Mouse (Mus musculus): ENCODE measurements at regions not wholly inside any gene's neighbourhood (a gene's known extent, or its start where the extent isn't known, plus 50 kb on each side); places are given as distances from the start of the nearest gene placed in this dataset.

GRCm38 (mm10) chr13:52014566-52014965, 168.1 kb downstream of the Gadd45g start:
- no peaks in the 10 kb centered on the region for H3K36me3 ChIP-seq (ENCODE audit: control insufficient read depth, insufficient read depth)
- peak; percentile 32; the same call in 1 of the 2 replicates for ATAC-seq
- no peak overlapping the region for H3K4me2 ChIP-seq (ENCODE audit: low read length)
- H3K4me3 ChIP-seq (replicated peaks; ENCODE audit: low read length), result no peak overlapping the region
- H3K4me1 ChIP-seq (replicated peaks; ENCODE audit: control insufficient read depth, insufficient read depth, low read length), result peaks cover 17% of the 10 kb centered on the region
- no peaks in the 10 kb centered on the region for H3K9me3 ChIP-seq (ENCODE audit: control insufficient read depth, low read length)
- peak overlapping the region; percentile 12; the same call in 1 of the 2 replicates for H3K27ac ChIP-seq (ENCODE audit: low read length)
- no peak overlapping the region for H3K9ac ChIP-seq (replicated peaks; ENCODE audit: low read depth, low read length)
- H3K27me3 ChIP-seq (replicated peaks; ENCODE audit: control insufficient read depth, insufficient read depth, low read length), result no peaks in the 10 kb centered on the region
- 44% methylated on average over 7 of the region's 7 CpGs for WGBS

GRCm38 (mm10) chr13:52015066-52015465, 168.6 kb downstream of the Gadd45g start:
- Histone ChIP-seq H3K27ac (ENCODE audit: low read length) (peak overlapping the region; percentile 54; the same call in 1 of the 2 replicates), H3K27me3 (replicated peaks; ENCODE audit: control insufficient read depth, insufficient read depth, low read length) (no peaks in the 10 kb centered on the region), H3K9ac (replicated peaks; ENCODE audit: low read depth, low read length) (no peak overlapping the region), H3K4me2 (ENCODE audit: low read length) (no peak overlapping the region), H3K9me3 (ENCODE audit: control insufficient read depth, low read length) (no peaks in the 10 kb centered on the region), H3K4me3 (replicated peaks; ENCODE audit: low read length) (no peak overlapping the region), H3K4me1 (replicated peaks; ENCODE audit: control insufficient read depth, insufficient read depth, low read length) (peaks cover 21% of the 10 kb centered on the region), H3K36me3 (ENCODE audit: control insufficient read depth, insufficient read depth) (no peaks in the 10 kb centered on the region)
- peak; percentile 66 for ATAC-seq
- WGBS, result 6% methylated on average over 4 of the region's 4 CpGs

- no peaks in the 10 kb centered on the region for H3K36me3 ChIP-seq (ENCODE audit: control insufficient read depth, insufficient read depth)
- no peak overlapping the region for H3K4me2 ChIP-seq (ENCODE audit: low read length)
- WGBS, result 11% methylated on average over 5 of the region's 5 CpGs
- H3K27me3 ChIP-seq (replicated peaks; ENCODE audit: control insufficient read depth, insufficient read depth, low read length), result no peaks in the 10 kb centered on the region
- H3K27ac ChIP-seq (ENCODE audit: low read length), result peak overlapping the region; percentile 54; the same call in 1 of the 2 replicates
- H3K9me3 ChIP-seq (ENCODE audit: control insufficient read depth, low read length), result no peaks in the 10 kb centered on the region
- 0 out of 2 replicates have a peak overlapping the region, but pooled peaks have one; percentile 6 for H3K9ac ChIP-seq (replicated peaks; ENCODE audit: low read depth, low read length)
- ATAC-seq, result 0 out of 2 replicates have a peak, but pooled peaks have one; percentile 34
- H3K4me3 ChIP-seq (replicated peaks; ENCODE audit: low read length), result no peak overlapping the region
- peaks cover 21% of the 10 kb centered on the region for H3K4me1 ChIP-seq (replicated peaks; ENCODE audit: control insufficient read depth, insufficient read depth, low read length)
These were observed 169.0 kb downstream of the Gadd45g start for GRCm38 (mm10) chr13:52015496-52015895.

GRCm38 (mm10) chr13:52017598-52018190, 171.2 kb downstream of the Gadd45g start:
- no peaks in the 10 kb centered on the region for H3K9me3 ChIP-seq (ENCODE audit: control insufficient read depth, low read length)
- no peaks in the 10 kb centered on the region for H3K27me3 ChIP-seq (replicated peaks; ENCODE audit: control insufficient read depth, insufficient read depth, low read length)
- no peak overlapping the region for H3K9ac ChIP-seq (replicated peaks; ENCODE audit: low read depth, low read length)
- 77% methylated on average over 11 of the region's 11 CpGs for WGBS
- H3K27ac ChIP-seq (ENCODE audit: low read length), result no peak overlapping the region
- H3K4me3 ChIP-seq (replicated peaks; ENCODE audit: low read length), result no peak overlapping the region
- no peak for ATAC-seq
- no peak overlapping the region for H3K4me2 ChIP-seq (ENCODE audit: low read length)
- H3K4me1 ChIP-seq (replicated peaks; ENCODE audit: control insufficient read depth, insufficient read depth, low read length), result peaks cover 24% of the 10 kb centered on the region
- no peaks in the 10 kb centered on the region for H3K36me3 ChIP-seq (ENCODE audit: control insufficient read depth, insufficient read depth)

- Histone ChIP-seq H3K4me3 (replicated peaks; ENCODE audit: low read length) (no peak overlapping the region), H3K27ac (ENCODE audit: low read length) (no peak overlapping the region), H3K36me3 (ENCODE audit: control insufficient read depth, insufficient read depth) (no peaks in the 10 kb centered on the region), H3K27me3 (replicated peaks; ENCODE audit: control insufficient read depth, insufficient read depth, low read length) (no peaks in the 10 kb centered on the region), H3K4me2 (ENCODE audit: low read length) (no peak overlapping the region), H3K4me1 (replicated peaks; ENCODE audit: control insufficient read depth, insufficient read depth, low read length) (peaks cover 25% of the 10 kb centered on the region), H3K9me3 (ENCODE audit: control insufficient read depth, low read length) (no peaks in the 10 kb centered on the region), H3K9ac (replicated peaks; ENCODE audit: low read depth, low read length) (no peak overlapping the region)
- peak; percentile 44; the same call in 1 of the 2 replicates for ATAC-seq
- WGBS, result 69% methylated on average over 8 of the region's 8 CpGs
These were observed 173.2 kb downstream of the Gadd45g start for GRCm38 (mm10) chr13:52019647-52020046.

- Histone ChIP-seq H3K9me3 (ENCODE audit: control insufficient read depth, low read length) (no peaks in the 10 kb centered on the region), H3K36me3 (ENCODE audit: control insufficient read depth, insufficient read depth) (no peaks in the 10 kb centered on the region), H3K4me3 (replicated peaks; ENCODE audit: low read length) (no peak overlapping the region), H3K4me1 (replicated peaks; ENCODE audit: control insufficient read depth, insufficient read depth, low read length) (peaks cover 17% of the 10 kb centered on the region; the same call in 1 of the 2 replicates), H3K4me2 (ENCODE audit: low read length) (no peak overlapping the region), H3K9ac (replicated peaks; ENCODE audit: low read depth, low read length) (no peak overlapping the region), H3K27me3 (replicated peaks; ENCODE audit: control insufficient read depth, insufficient read depth, low read length) (no peaks in the 10 kb centered on the region), H3K27ac (ENCODE audit: low read length) (no peak overlapping the region)
- 24% methylated on average over 11 of the region's 11 CpGs for WGBS
- no peak for ATAC-seq
These were observed 174.7 kb downstream of the Gadd45g start for GRCm38 (mm10) chr13:52021150-52021549.

- H3K27me3 ChIP-seq (replicated peaks; ENCODE audit: control insufficient read depth, insufficient read depth, low read length), result no peaks in the 10 kb centered on the region
These were observed 175.3 kb downstream of the Gadd45g start for GRCm38 (mm10) chr13:52021828-52022227.

GRCm38 (mm10) chr13:52022529-52022928, 176.1 kb downstream of the Gadd45g start:
- Histone ChIP-seq H3K27ac (ENCODE audit: low read length) (no peak overlapping the region), H3K36me3 (ENCODE audit: control insufficient read depth, insufficient read depth) (no peaks in the 10 kb centered on the region), H3K4me1 (replicated peaks; ENCODE audit: control insufficient read depth, insufficient read depth, low read length) (peaks cover 17% of the 10 kb centered on the region; the same call in 1 of the 2 replicates), H3K9me3 (ENCODE audit: control insufficient read depth, low read length) (no peaks in the 10 kb centered on the region), H3K9ac (replicated peaks; ENCODE audit: low read depth, low read length) (no peak overlapping the region), H3K4me2 (ENCODE audit: low read length) (no peak overlapping the region), H3K27me3 (replicated peaks; ENCODE audit: control insufficient read depth, insufficient read depth, low read length) (no peaks in the 10 kb centered on the region), H3K4me3 (replicated peaks; ENCODE audit: low read length) (no peak overlapping the region)
- no peak for ATAC-seq
- WGBS, result 93% methylated on average over 4 of the region's 4 CpGs

More at GRCm38 (mm10) chr13:52021828-52022227, 175.3 kb downstream of the Gadd45g start:
- no peak overlapping the region for H3K4me3 ChIP-seq (replicated peaks; ENCODE audit: low read length)
- no peaks in the 10 kb centered on the region for H3K9me3 ChIP-seq (ENCODE audit: control insufficient read depth, low read length)
- H3K9ac ChIP-seq (replicated peaks; ENCODE audit: low read depth, low read length), result no peak overlapping the region
- H3K4me2 ChIP-seq (ENCODE audit: low read length), result no peak overlapping the region
- peaks cover 17% of the 10 kb centered on the region; the same call in 1 of the 2 replicates for H3K4me1 ChIP-seq (replicated peaks; ENCODE audit: control insufficient read depth, insufficient read depth, low read length)
- no peaks in the 10 kb centered on the region for H3K36me3 ChIP-seq (ENCODE audit: control insufficient read depth, insufficient read depth)
- 51% methylated on average over 6 of the region's 6 CpGs for WGBS
- ATAC-seq, result no peak
- H3K27ac ChIP-seq (ENCODE audit: low read length), result no peak overlapping the region

- no peaks in the 10 kb centered on the region for H3K36me3 ChIP-seq (ENCODE audit: control insufficient read depth, insufficient read depth)
- H3K9ac ChIP-seq (replicated peaks; ENCODE audit: low read depth, low read length), result no peak overlapping the region
- H3K9me3 ChIP-seq (ENCODE audit: control insufficient read depth, low read length), result no peaks in the 10 kb centered on the region
- H3K27me3 ChIP-seq (replicated peaks; ENCODE audit: control insufficient read depth, insufficient read depth, low read length), result no peaks in the 10 kb centered on the region
- no peak overlapping the region for H3K4me2 ChIP-seq (ENCODE audit: low read length)
- no peak overlapping the region for H3K27ac ChIP-seq (ENCODE audit: low read length)
- ATAC-seq, result no peak
- no peak overlapping the region for H3K4me3 ChIP-seq (replicated peaks; ENCODE audit: low read length)
- H3K4me1 ChIP-seq (replicated peaks; ENCODE audit: control insufficient read depth, insufficient read depth, low read length), result peaks cover 17% of the 10 kb centered on the region; the same call in 1 of the 2 replicates
- 46% methylated on average over 2 of the region's 2 CpGs for WGBS
These were observed 177.9 kb downstream of the Gadd45g start for GRCm38 (mm10) chr13:52024349-52024748.
